Mouse (Mus musculus) CH12.LX (cell line): ENCODE measurements around the gene Ddx59. TPM values are rescaled to one million over a fixed set of nuclear protein-coding genes. Genes with fewer than 3 reads are reported as not detected.

Experiments used
- DNase-seq: peaks from one replicate; pipeline ENCODE4 v3.0.0-alpha.2; 2013; ENCODE audit errors: extremely low read depth
- H3K27ac ChIP-seq: 2 replicates; pipeline ENCODE4 v1.5.1; 2012; ENCODE audit warnings: low read depth, mild to moderate bottlenecking, control low read depth, moderate library complexity; ENCODE audit not compliant: insufficient read depth
- H3K27me3 ChIP-seq: replicated peaks from 2 replicates; pipeline ENCODE3; 2012; ENCODE audit warnings: inconsistent platforms
- H3K36me3 ChIP-seq, 2 experiments: replicated peaks in 1 of 2; 2 replicates each; pipeline versions ENCODE3 to v1.6.1; 2012; ENCODE audit warnings: inconsistent platforms in 1 of 2, low read length in 1 of 2, mild to moderate bottlenecking in 1 of 2, mixed read lengths in 1 of 2, moderate library complexity in 1 of 2; ENCODE audit not compliant: control insufficient read depth in 1 of 2, insufficient read depth in 1 of 2
- H3K4me1 ChIP-seq, 2 experiments: 2 replicates each; pipeline ENCODE4 v1.6.1; 2012; ENCODE audit warnings: inconsistent platforms in 1 of 2, moderate library complexity in 1 of 2; ENCODE audit not compliant: insufficient read depth in 2 of 2, control insufficient read depth in 1 of 2
- H3K4me2 ChIP-seq: 2 replicates; pipeline ENCODE4 v1.6.1; 2012; ENCODE audit warnings: low read depth, mild to moderate bottlenecking, control low read depth; ENCODE audit not compliant: poor library complexity, insufficient read depth, severe bottlenecking
- H3K4me3 ChIP-seq, 3 experiments: fragments of 150-350 bp in 1 of 3; sonication (generic) in 1 of 3; replicated peaks in 1 of 3; 2 replicates each; pipeline versions ENCODE3 to v1.5.1; 2011 to 2012; ENCODE audit warnings: low read depth in 2 of 3, low read length in 2 of 3, mild to moderate bottlenecking in 2 of 3, moderate library complexity in 2 of 3, control low read depth in 1 of 3, improper control_type of control experiment in 1 of 3, inconsistent platforms in 1 of 3, mixed read lengths in 1 of 3; ENCODE audit not compliant: poor library complexity in 1 of 3
- H3K79me2 ChIP-seq: replicated peaks from 2 replicates; pipeline ENCODE4 v1.6.1; 2012; ENCODE audit warnings: mild to moderate bottlenecking, moderate library complexity; ENCODE audit not compliant: control insufficient read depth, poor library complexity, insufficient read depth, severe bottlenecking; ENCODE audit errors: extremely low read depth
- H3K9ac ChIP-seq: 2 replicates; pipeline ENCODE4 v1.6.1; 2012; ENCODE audit warnings: low read depth, mild to moderate bottlenecking, control low read depth, moderate library complexity; ENCODE audit not compliant: insufficient read depth
- H3K9me3 ChIP-seq: replicated peaks from 2 replicates; pipeline ENCODE3; 2012; ENCODE audit warnings: low read length, inconsistent platforms, mixed read lengths
- BHLHE40 ChIP-seq: IDR thresholded peaks from 2 replicates; pipeline ENCODE4 v1.6.1; 2011; ENCODE audit warnings: mild to moderate bottlenecking, low read depth, low read length, improper control_type of control experiment
- CHD1 ChIP-seq: IDR thresholded peaks from 2 replicates; pipeline ENCODE4 v1.6.1; 2012; ENCODE audit warnings: low read depth, low read length, improper control_type of control experiment, inconsistent platforms
- ELF1 ChIP-seq: IDR thresholded peaks from 2 replicates; pipeline ENCODE4 v1.6.1; 2014; ENCODE audit warnings: low read depth, mild to moderate bottlenecking, inconsistent platforms, low read length, improper control_type of control experiment
- GABPA ChIP-seq: IDR thresholded peaks from 2 replicates; pipeline ENCODE4 v1.6.1; 2012; ENCODE audit warnings: low read depth, low read length, improper control_type of control experiment, inconsistent platforms; ENCODE audit not compliant: insufficient replicate concordance
- JUN ChIP-seq: IDR thresholded peaks from 2 replicates; pipeline ENCODE4 v1.6.1; 2011; ENCODE audit warnings: low read depth, mild to moderate bottlenecking, low read length, improper control_type of control experiment, moderate library complexity; ENCODE audit not compliant: insufficient read depth
- KAT2A ChIP-seq: IDR thresholded peaks from 2 replicates; pipeline ENCODE4 v1.6.1; 2012; ENCODE audit warnings: low read length, improper control_type of control experiment, inconsistent platforms; ENCODE audit not compliant: insufficient replicate concordance
- MAFK ChIP-seq: IDR thresholded peaks from 2 replicates; pipeline ENCODE4 v1.6.1; 2011; ENCODE audit warnings: low read length, improper control_type of control experiment; ENCODE audit not compliant: insufficient replicate concordance
- MAZ ChIP-seq: IDR thresholded peaks from 2 replicates; pipeline ENCODE4 v1.6.1; 2012; ENCODE audit warnings: low read depth, mild to moderate bottlenecking, inconsistent platforms, low read length, improper control_type of control experiment, moderate library complexity
- NELFE ChIP-seq: IDR thresholded peaks from 2 replicates; pipeline ENCODE4 v1.6.1; 2011; ENCODE audit warnings: low read depth, low read length, improper control_type of control experiment
- POLR2AphosphoS2 ChIP-seq: IDR thresholded peaks from 2 replicates; pipeline ENCODE4 v1.6.1; 2011; ENCODE audit warnings: low read depth, low read length, improper control_type of control experiment
- ZMIZ1 ChIP-seq: IDR thresholded peaks from 2 replicates; pipeline ENCODE4 v1.6.1; 2012; ENCODE audit warnings: low read depth, mild to moderate bottlenecking, inconsistent platforms, low read length, improper control_type of control experiment
- dilution Hi-C: fragments of 300-500 bp; cut with MboI; formaldehyde crosslinking; loops from 2 replicates; pipeline ENCODE4 v1.14.3; 2020; ENCODE audit warnings: low sequenced_read_pairs; ENCODE audit not compliant: extremely low pct_unique_long_range_greater_than_20kb, extremely low pct_ligation_motif_present
- in situ Hi-C: fragments of 300-500 bp; cut with MboI; formaldehyde crosslinking; loops from 3 replicates; pipeline ENCODE4 v1.14.3; 2019; ENCODE audit warnings: low sequenced_read_pairs, low pct_ligation_motif_present, low pct_unique_long_range_greater_than_20kb, mixed read lengths
- polyA plus RNA-seq: library from polyadenylated mRNA; unstranded; fragments of >175 nt; gene quantifications from 2 replicates; pipeline ENCODE4 v1.2.1, GENCODE M21; 2012; ENCODE audit warnings: low read depth; ENCODE audit not compliant: insufficient read length
- total RNA-seq, 2 experiments: library from RNA; depleted of rRNA; stranded (reverse); fragments of 300-350 nt in 1 of 2; fragments of >200 nt in 1 of 2; gene quantifications; 2 replicates each; pipeline ENCODE4 v1.2.3; 2012 to 2014

The Ddx59 gene
- total and polyA plus RNA-seq, 3 experiments = 6.9 to 10.9 (median 9.0) TPM

GRCm38 (mm10) chr1:136446933-136447332, 31.9 kb downstream of the Ddx59 start:
- Histone ChIP-seq H3K9ac (no peak overlapping the region), H3K4me1 (peaks cover 6 to 12% of the 10 kb centered on the region in 2 experiments), H3K9me3 (no peaks in the 10 kb centered on the region), H3K36me3 (no peaks in the 10 kb centered on the region), H3K4me2 (no peak overlapping the region), H3K4me3 (no peak overlapping the region), H3K79me2 (no peaks in the 10 kb centered on the region), H3K27me3 (no peaks in the 10 kb centered on the region), H3K27ac (no peak overlapping the region)
- TF ChIP-seq JUN (no peak), MAFK (no peak), ELF1 (no peak), POLR2AphosphoS2 (no peak), BHLHE40 (no peak), NELFE (no peak)
- dilution Hi-C loops (no loop called here), in situ Hi-C loops (no loop called here)
- DNase-seq = no peak

- Histone ChIP-seq H3K9ac (no peak overlapping the region), H3K9me3 (no peaks in the 10 kb centered on the region), H3K4me1 (peaks cover 6 to 12% of the 10 kb centered on the region in 2 experiments), H3K36me3 (no peaks in the 10 kb centered on the region), H3K27ac (no peak overlapping the region), H3K79me2 (no peaks in the 10 kb centered on the region), H3K4me2 (no peak overlapping the region), H3K27me3 (no peaks in the 10 kb centered on the region), H3K4me3 (no peak overlapping the region)
- no peak for DNase-seq
- in situ Hi-C loops (no loop called here), dilution Hi-C loops (no loop called here)
- TF ChIP-seq JUN (no peak), MAZ (no peak), ZMIZ1 (no peak), KAT2A (no peak)
Observed at GRCm38 (mm10) chr1:136447338-136447737, 32.3 kb downstream of the Ddx59 start.

- in situ Hi-C loops = no loop called here
- H3K4me2 ChIP-seq = no peak overlapping the region
- no peak for TF ChIP-seq GABPA
- peak; percentile 91; the same call in 1 of the 2 replicates for TF ChIP-seq CHD1
- TF ChIP-seq, all 38 proteins: peak for 1
Observed at GRCm38 (mm10) chr1:136449541-136449940, 34.5 kb downstream of the Ddx59 start.

More at GRCm38 (mm10) chr1:136449541-136449940, 34.5 kb downstream of the Ddx59 start:
- Histone ChIP-seq H3K9ac (no peak overlapping the region), H3K4me1 (peaks cover 6 to 12% of the 10 kb centered on the region in 2 experiments), H3K9me3 (no peaks in the 10 kb centered on the region), H3K4me3 (no peak overlapping the region), H3K36me3 (no peaks in the 10 kb centered on the region), H3K27ac (no peak overlapping the region), H3K79me2 (no peaks in the 10 kb centered on the region), H3K27me3 (no peaks in the 10 kb centered on the region)
- DNase-seq = no peak
- dilution Hi-C loops = no loop called here
